Mouse (Mus musculus) liver, embryonic 12.5 days (tissue): Measurements from ENCODE around the gene Ifih1. TPM values are rescaled to one million over a fixed set of nuclear protein-coding genes. Genes with fewer than 3 reads are reported as not detected.

Experiments
- ATAC-seq: fragments of 200-750 bp; cut with Nextera tagmentation; 2 replicates; pipeline ENCODE4 v1.8.0; 2017; ENCODE audit warnings: moderate number of reproducible peaks, mild to moderate bottlenecking, moderate library complexity
- H3K27ac ChIP-seq: fragments of 300-500 bp; sonication (generic); 2 replicates; pipeline ENCODE4 v1.5.1; 2016; ENCODE audit warnings: mild to moderate bottlenecking
- H3K27me3 ChIP-seq: fragments of 300-500 bp; sonication (generic); replicated peaks from 2 replicates; pipeline ENCODE4 v1.6.1; 2016; ENCODE audit warnings: mild to moderate bottlenecking, moderate library complexity
- H3K36me3 ChIP-seq: fragments of 300-500 bp; sonication (generic); 2 replicates; pipeline ENCODE4 v1.6.1; 2016; ENCODE audit warnings: mild to moderate bottlenecking, moderate library complexity
- H3K4me1 ChIP-seq: fragments of 300-500 bp; sonication (generic); 2 replicates; pipeline ENCODE4 v1.6.1; 2016
- H3K4me2 ChIP-seq: fragments of 300-500 bp; sonication (generic); 2 replicates; pipeline ENCODE4 v1.6.1; 2016; ENCODE audit warnings: mild to moderate bottlenecking, moderate library complexity
- H3K4me3 ChIP-seq: fragments of 300-500 bp; sonication (generic); 2 replicates; pipeline ENCODE4 v1.5.1; 2016; ENCODE audit warnings: mild to moderate bottlenecking, moderate library complexity
- H3K9ac ChIP-seq: fragments of 300-500 bp; sonication (generic); 2 replicates; pipeline ENCODE4 v1.6.1; 2016; ENCODE audit warnings: mild to moderate bottlenecking, moderate library complexity
- H3K9me3 ChIP-seq: fragments of 300-500 bp; sonication (generic); replicated peaks from 2 replicates; pipeline ENCODE4 v1.6.1; 2016; ENCODE audit warnings: mild to moderate bottlenecking, moderate library complexity
- WGBS: fragments of 180-500 bp; shearing (Covaris S2); methylation state at CpG from one replicate; pipeline ENCODE4 v1.1.7; 2016; ENCODE audit not compliant: insufficient replicate concordance; 5-methylcytosine and 5-hydroxymethylcytosine counted together
- polyA plus RNA-seq: library from polyadenylated mRNA; unstranded; fragments of >200 nt; fragmentation: Nextera tagmentation; extraction: Ambion mirVana; gene quantifications from 2 replicates; pipeline ENCODE4 v1.2.1, GENCODE M21; 2016

Ifih1 gene
- polyA plus RNA-seq, 1 experiment from 2014 or later, result 3.2 TPM

GRCm38 (mm10) chr2:62574962-62575361, 71.1 kb downstream of the Ifih1 start:
- H3K9me3 ChIP-seq, result no peaks in the 10 kb centered on the region
- no peaks in the 10 kb centered on the region for H3K27me3 ChIP-seq
- H3K4me3 ChIP-seq, result no peak overlapping the region
- WGBS, result 31% methylated on average over 3 of the region's 3 CpGs
- no peak for ATAC-seq
- no peak overlapping the region for H3K9ac ChIP-seq
- no peaks in the 10 kb centered on the region for H3K36me3 ChIP-seq
- H3K4me1 ChIP-seq, result no peaks in the 10 kb centered on the region
- no peak overlapping the region for H3K27ac ChIP-seq
- no peak overlapping the region for H3K4me2 ChIP-seq

DNA sequence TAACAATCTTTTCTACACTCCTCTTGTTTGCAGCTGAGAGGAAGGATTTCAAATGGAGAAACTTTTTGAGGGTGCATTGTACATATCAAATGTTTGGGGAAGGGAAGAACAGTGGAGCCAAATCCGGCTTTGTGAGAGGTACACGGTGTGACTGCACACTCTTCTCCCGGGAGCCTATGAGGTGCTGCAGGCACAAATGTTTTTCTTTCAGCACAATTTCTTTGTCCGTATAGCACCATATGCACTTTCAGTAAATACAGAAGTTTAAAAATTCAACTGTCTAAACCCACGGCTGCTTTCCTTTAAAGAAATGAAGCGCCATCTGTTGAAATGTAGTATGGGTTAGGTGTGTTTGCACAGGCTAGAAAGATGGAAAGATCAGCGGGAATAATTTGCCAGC, 71.8 kb downstream of the Ifih1 start:
- H3K36me3 ChIP-seq, result no peaks in the 10 kb centered on the region
- no peaks in the 10 kb centered on the region for H3K27me3 ChIP-seq
- no peak overlapping the region for H3K9ac ChIP-seq
- 65% methylated on average over 7 of the region's 7 CpGs for WGBS
- no peak for ATAC-seq
- H3K4me1 ChIP-seq, result no peaks in the 10 kb centered on the region
- no peak overlapping the region for H3K4me3 ChIP-seq
- no peak overlapping the region for H3K27ac ChIP-seq
- H3K9me3 ChIP-seq, result no peaks in the 10 kb centered on the region
- H3K4me2 ChIP-seq, result no peak overlapping the region

DNA sequence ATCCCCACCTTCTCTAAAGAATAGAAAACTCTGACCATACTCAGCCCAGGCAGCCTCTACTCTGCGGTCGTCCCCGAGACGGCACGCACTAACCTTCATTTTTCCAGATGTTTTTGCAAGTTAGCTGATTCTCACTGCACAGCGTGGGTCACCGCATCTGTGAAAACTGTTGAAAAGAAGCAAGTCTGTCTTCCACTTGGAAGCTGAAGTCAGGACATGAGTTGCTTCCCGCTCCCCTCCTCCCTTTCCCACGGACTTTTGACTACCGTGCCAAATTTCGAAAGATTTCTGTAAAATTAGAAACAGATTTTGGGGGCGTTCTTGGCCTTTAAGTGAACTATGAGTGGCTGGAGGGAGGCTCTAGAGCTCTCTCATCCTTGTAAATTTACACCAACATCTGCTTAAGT, 72.3 kb downstream of the Ifih1 start, which contains the start of gene Fap:
Gene Fap (minus strand): TSS at position 323 of the 407 bp plus-strand sequence.
- Histone ChIP-seq H3K4me1 (no peaks in the 10 kb centered on the region), H3K9ac (no peak within 1 kb of the TSS), H3K27me3 (no peaks in the 10 kb centered on the region), H3K36me3 (no peaks in the 10 kb centered on the region), H3K9me3 (no peaks in the 10 kb centered on the region), H3K4me3 (no peak within 1 kb of the TSS), H3K4me2 (no peak within 1 kb of the TSS), H3K27ac (no peak within 1 kb of the TSS)
- WGBS, result 75% methylated on average over 12 of the region's 12 CpGs
- ATAC-seq, result no peak

DNA sequence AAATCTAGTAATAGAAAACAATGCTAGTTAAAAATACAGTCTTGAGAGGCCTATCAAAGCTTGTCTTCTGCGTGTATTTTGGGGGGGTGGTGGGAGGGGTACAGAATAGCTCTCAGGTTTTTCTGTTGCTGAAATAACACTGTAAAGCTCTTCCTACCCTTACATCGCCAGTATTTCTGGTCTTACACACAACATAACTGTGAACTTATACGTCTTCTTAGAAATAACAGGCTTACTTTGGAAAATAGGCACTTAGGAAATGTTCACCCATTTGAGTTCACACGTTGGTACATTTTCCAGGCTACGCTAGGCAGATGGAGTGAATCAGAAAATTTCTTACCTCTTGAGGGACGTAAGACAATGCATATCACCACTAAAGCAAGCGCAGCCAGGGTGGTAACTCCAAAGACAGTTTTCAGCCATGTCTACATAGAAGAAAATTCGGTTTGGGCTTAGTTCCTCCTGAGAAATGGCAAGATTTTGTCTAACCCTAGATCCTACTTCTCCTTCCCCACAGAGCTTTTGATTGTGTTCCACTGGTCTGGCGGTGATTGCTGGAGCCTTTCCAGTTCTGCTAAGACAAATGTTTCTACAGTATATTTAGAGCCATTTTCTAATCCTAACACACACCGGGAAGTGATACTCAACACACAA, 72.8 kb downstream of the Ifih1 start:
- H3K27ac ChIP-seq, result no peak overlapping the region
- H3K36me3 ChIP-seq, result no peaks in the 10 kb centered on the region
- no peak overlapping the region for H3K4me3 ChIP-seq
- 70% methylated on average over 10 of the region's 10 CpGs for whole genome bisulfite sequencing
- no peaks in the 10 kb centered on the region for H3K4me1 ChIP-seq
- H3K4me2 ChIP-seq, result no peak overlapping the region
- H3K27me3 ChIP-seq, result no peaks in the 10 kb centered on the region
- no peak for ATAC-seq
- no peak overlapping the region for H3K9ac ChIP-seq
- no peaks in the 10 kb centered on the region for H3K9me3 ChIP-seq

DNA sequence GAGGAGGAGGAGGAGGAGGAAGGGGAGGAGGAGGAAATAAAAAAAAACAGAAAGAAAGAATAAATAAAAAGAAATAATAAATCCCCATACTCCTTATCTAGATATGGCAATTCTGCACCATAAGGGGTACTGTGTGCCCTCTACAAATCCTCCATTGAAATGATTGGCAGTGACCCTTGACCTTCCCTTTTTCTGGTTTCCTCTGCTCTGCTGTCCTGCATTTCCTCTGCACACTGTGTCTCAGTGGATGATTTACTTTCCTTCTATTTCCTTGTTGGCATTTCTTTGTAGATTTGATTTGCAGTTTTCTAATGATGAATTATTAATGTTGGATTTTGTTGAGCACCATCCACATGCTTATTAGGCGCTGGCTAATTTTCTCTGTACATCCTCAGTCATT, 81.4 kb downstream of the Ifih1 start:
- Histone ChIP-seq H3K36me3 (no peaks in the 10 kb centered on the region), H3K4me1 (no peaks in the 10 kb centered on the region), H3K4me2 (no peak overlapping the region), H3K9ac (no peak overlapping the region), H3K27me3 (no peaks in the 10 kb centered on the region), H3K9me3 (no peaks in the 10 kb centered on the region), H3K4me3 (no peak overlapping the region), H3K27ac (no peak overlapping the region)
- 74% methylated on average over 1 of the region's 1 CpGs for WGBS
- ATAC-seq, result no peak

DNA sequence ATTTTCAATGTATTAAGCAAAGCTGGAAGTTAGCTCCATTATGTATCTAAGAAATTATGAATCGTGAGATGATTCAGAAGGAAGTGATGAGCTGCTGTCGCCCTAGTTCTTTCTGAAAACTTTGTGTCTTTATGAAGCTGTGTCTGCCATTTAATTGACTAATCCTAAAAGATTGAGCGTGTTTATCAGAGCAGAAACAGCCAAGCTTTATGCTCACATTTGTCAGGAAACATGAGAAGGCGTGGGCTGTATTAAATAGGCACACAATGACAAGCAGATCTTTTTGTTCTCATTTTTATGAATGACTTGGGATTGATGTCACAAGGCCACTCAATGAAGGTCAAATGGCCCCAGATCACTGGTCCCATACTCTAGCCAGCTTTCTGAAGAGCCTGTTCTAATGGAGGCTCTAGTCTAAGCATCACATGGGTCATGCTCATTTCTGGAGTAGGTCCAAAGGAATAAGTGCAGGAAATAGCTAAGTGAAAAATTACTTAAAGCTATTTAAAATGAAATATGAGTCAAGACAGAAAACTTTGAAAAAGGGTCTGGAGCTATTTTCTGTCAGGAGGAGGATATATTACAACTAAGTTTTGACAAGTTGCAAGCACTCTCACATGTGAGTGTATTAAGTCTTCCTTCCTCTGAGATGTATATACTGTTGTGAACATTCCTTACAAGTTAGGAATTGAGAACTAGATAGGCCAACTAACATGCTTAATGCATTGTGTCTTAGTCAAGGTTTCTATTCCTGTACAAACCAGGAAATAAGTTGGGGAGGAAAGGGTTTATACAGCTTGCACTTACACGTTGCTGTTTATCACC, 83.2 kb downstream of the Ifih1 start:
- Histone ChIP-seq H3K27ac (no peak overlapping the region), H3K4me2 (no peak overlapping the region), H3K4me1 (no peaks in the 10 kb centered on the region), H3K9me3 (no peaks in the 10 kb centered on the region), H3K27me3 (no peaks in the 10 kb centered on the region), H3K4me3 (no peak overlapping the region), H3K9ac (no peak overlapping the region), H3K36me3 (no peaks in the 10 kb centered on the region)
- ATAC-seq, result no peak
- WGBS, result 59% methylated on average over 5 of the region's 5 CpGs

- Histone ChIP-seq H3K27me3 (no peaks in the 10 kb centered on the region), H3K4me1 (no peaks in the 10 kb centered on the region), H3K4me2 (no peak overlapping the region), H3K4me3 (no peak overlapping the region), H3K36me3 (no peaks in the 10 kb centered on the region), H3K9me3 (0 out of 2 replicates have a peak, but pooled peaks cover 4% of the 10 kb centered on the region), H3K27ac (no peak overlapping the region), H3K9ac (no peak overlapping the region)
- 58% methylated on average over 2 of the region's 2 CpGs for WGBS
- no peak for ATAC-seq
These were observed 88.6 kb downstream of the Ifih1 start for GRCm38 (mm10) chr2:62557417-62557816.

DNA sequence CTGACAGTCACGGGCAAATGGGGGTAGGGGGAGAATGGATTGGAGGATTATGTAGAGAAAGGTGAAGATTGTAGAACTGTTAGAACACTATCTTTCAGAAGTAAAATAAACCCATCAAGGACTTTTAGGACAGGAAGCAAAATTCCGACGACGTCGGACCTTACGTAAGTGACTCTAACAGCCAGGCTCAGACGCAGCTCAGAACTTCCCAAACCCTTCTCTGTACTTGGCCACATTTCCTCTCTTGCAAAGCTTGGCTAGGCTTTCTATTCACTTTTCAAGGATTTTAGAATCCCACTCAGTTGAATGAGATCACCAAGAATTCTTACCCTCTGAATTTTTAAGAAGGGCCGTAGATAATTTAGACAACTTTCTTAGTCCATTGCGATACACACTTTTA, 89.7 kb downstream of the Ifih1 start:
- 83% methylated on average over 9 of the region's 9 CpGs for WGBS
- no peak for ATAC-seq
- no peak overlapping the region for H3K9ac ChIP-seq
- H3K27me3 ChIP-seq, result no peaks in the 10 kb centered on the region
- H3K4me1 ChIP-seq, result no peaks in the 10 kb centered on the region
- no peak overlapping the region for H3K4me2 ChIP-seq
- no peak overlapping the region for H3K27ac ChIP-seq
- H3K4me3 ChIP-seq, result no peak overlapping the region
- H3K9me3 ChIP-seq, result 0 out of 2 replicates have a peak, but pooled peaks cover 4% of the 10 kb centered on the region
- no peaks in the 10 kb centered on the region for H3K36me3 ChIP-seq

DNA sequence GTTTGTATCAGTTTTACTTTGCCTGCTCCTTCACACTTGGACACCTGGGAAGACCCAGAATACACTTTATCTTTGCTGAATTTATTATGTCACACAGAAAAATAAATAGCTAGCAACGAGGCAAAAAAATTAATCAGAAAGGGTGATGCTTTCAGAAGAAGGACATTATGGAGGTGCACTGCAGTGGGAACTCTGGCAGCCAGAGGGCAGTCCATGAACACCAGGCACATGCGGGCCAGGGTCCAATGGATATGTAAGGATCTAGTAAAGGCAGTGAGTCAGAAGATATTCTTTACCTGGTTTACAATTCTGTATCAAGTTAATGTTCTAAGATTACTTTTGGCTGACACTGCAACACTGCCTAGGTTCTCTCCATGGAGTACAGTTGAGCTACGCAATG, 96.4 kb downstream of the Ifih1 start:
- no peaks in the 10 kb centered on the region for H3K27me3 ChIP-seq
- no peak overlapping the region for H3K4me2 ChIP-seq
- H3K9me3 ChIP-seq, result no peaks in the 10 kb centered on the region
- H3K36me3 ChIP-seq, result no peaks in the 10 kb centered on the region
- 70% methylated on average over 3 of the region's 3 CpGs for WGBS
- no peak for ATAC-seq
- H3K27ac ChIP-seq, result no peak overlapping the region
- no peaks in the 10 kb centered on the region for H3K4me1 ChIP-seq
- no peak overlapping the region for H3K9ac ChIP-seq
- no peak overlapping the region for H3K4me3 ChIP-seq

- H3K4me3 ChIP-seq, result no peak overlapping the region
- no peak overlapping the region for H3K9ac ChIP-seq
- H3K27ac ChIP-seq, result no peak overlapping the region
- no peaks in the 10 kb centered on the region for H3K9me3 ChIP-seq
- ATAC-seq, result no peak
- H3K36me3 ChIP-seq, result no peaks in the 10 kb centered on the region
- no peaks in the 10 kb centered on the region for H3K27me3 ChIP-seq
- no peak overlapping the region for H3K4me2 ChIP-seq
- no peaks in the 10 kb centered on the region for H3K4me1 ChIP-seq
- WGBS, result 73% methylated on average over 4 of the region's 4 CpGs
These were observed 96.9 kb downstream of the Ifih1 start for GRCm38 (mm10) chr2:62549131-62549530.

DNA sequence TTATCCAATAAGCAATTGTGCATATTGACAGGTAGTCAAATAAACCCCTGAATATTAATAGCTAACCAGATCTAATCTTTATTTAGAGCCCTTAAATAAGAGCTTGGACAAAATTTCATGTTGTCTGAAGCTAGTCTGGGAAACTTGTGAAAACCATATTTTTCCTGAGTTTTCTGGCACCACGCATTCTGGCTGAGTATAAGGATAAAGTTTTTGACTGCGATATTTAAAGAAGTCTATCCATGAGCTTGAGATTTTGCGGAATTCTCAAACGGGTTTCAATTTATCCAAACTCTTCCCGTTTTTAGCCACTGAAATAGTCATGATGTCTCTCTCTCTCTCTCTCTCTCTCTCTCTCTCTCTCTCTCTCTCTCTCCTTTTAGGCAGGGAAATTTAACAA, 98.0 kb downstream of the Ifih1 start:
- no peaks in the 10 kb centered on the region for H3K4me1 ChIP-seq
- H3K4me3 ChIP-seq, result no peak overlapping the region
- no peaks in the 10 kb centered on the region for H3K27me3 ChIP-seq
- no peak overlapping the region for H3K9ac ChIP-seq
- H3K36me3 ChIP-seq, result no peaks in the 10 kb centered on the region
- no peaks in the 10 kb centered on the region for H3K9me3 ChIP-seq
- ATAC-seq, result no peak
- 83% methylated on average over 5 of the region's 5 CpGs for WGBS
- no peak overlapping the region for H3K27ac ChIP-seq
- H3K4me2 ChIP-seq, result no peak overlapping the region
